Mouse (Mus musculus): ENCODE data around the gene Fam170b. TPM values are rescaled to one million over a fixed set of nuclear protein-coding genes. Genes with fewer than 3 reads are reported as not detected.

Fam170b gene
- polyA plus RNA-seq, 1 experiment from 2014 or later: not detected

DNA sequence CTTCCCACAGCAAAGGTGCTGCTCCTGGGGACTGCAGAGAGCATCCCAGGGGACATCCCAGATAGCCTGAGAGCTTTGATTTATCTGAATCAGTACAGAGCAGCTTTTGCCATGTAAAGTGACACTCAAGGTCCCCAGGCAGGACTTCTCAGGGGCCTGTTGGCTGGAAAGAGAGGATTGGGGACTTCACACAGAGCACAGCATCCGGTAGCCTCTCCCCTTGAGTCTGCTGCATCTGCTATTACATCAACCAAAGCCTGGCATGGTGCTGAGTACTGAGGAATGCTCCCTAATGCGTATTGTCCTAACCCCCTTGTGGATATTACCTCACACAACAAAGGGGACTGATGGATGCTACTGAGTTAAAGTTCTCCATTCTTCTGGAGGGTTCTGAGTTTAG lies 27.9 kb downstream of the Fam170b start:
- WGBS (ENCODE audit: insufficient replicate concordance): 36% methylated on average over 2 of the region's 2 CpGs
- H3K27me3 ChIP-seq: peaks cover 25% of the 10 kb centered on the region
- no peak for ATAC-seq (ENCODE audit: low read depth)
- no peak overlapping the region for H3K4me3 ChIP-seq (replicated peaks)
- no peak for DNase-seq
- no peak overlapping the region for H3K4me2 ChIP-seq
- peaks cover 4% of the 10 kb centered on the region; the same call in 1 of the 2 replicates for H3K4me1 ChIP-seq (replicated peaks)
- no peaks in the 10 kb centered on the region for H3K9me3 ChIP-seq (replicated peaks)
- H3K9ac ChIP-seq: no peak overlapping the region
- H3K36me3 ChIP-seq: no peaks in the 10 kb centered on the region
- H3K27ac ChIP-seq: no peak overlapping the region; the same call in 1 of the 2 replicates

DNA sequence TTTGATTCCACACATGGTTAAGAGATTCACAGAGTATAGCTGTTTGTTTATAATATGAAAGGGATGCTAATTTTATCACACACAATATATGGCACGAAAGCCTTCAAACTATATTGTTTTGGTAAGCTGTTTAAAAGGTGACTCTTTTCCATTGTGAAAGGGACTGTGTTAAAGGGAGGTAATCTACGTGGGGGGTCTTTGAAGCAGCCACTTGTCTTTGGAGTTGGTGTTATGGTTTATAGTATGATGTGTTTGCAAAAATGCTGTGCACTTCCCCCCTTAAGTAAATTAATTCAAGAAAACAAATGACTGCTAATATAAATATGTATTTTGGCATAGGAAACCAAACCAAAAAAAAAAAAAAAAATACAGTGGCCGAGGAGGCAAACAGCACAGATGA lies 31.6 kb downstream of the Fam170b start:
- Histone ChIP-seq H3K4me3 (replicated peaks) (no peak overlapping the region), H3K4me1 (replicated peaks) (no peaks in the 10 kb centered on the region), H3K9me3 (replicated peaks) (no peaks in the 10 kb centered on the region), H3K36me3 (no peaks in the 10 kb centered on the region), H3K4me2 (no peak overlapping the region), H3K27me3 (no peaks in the 10 kb centered on the region), H3K9ac (no peak overlapping the region), H3K27ac (no peak overlapping the region)
- DNase-seq (no peak), ATAC-seq (ENCODE audit: low read depth) (no peak)
- WGBS (ENCODE audit: insufficient replicate concordance): 58% methylated on average over 3 of the region's 3 CpGs

DNA sequence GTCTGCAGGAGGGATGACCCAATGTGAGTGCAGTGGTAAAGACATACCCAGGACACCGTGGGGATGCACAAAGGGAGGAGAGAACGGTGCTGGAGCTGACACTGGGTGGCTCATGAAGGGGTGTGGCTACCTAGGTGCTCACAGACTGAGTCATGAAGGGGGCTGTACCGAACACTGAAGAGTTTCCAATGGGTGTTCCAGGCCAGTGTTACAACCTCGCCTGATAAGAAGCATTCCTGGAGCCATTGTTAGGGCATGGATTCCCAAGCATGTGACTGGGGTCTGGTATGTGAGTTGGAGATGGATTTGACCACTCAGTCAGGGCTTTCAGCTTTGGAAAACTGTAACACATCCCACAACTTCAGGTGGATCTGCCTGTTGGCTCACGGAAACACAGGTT lies 38.2 kb downstream of the Fam170b start:
- no peak overlapping the region for H3K4me3 ChIP-seq (replicated peaks)
- 46% methylated on average over 5 of the region's 5 CpGs for WGBS (ENCODE audit: insufficient replicate concordance)
- no peak overlapping the region for H3K9ac ChIP-seq
- no peaks in the 10 kb centered on the region for H3K36me3 ChIP-seq
- DNase-seq: no peak
- H3K27ac ChIP-seq: no peak overlapping the region
- H3K4me1 ChIP-seq (replicated peaks): no peaks in the 10 kb centered on the region
- H3K4me2 ChIP-seq: no peak overlapping the region
- no peaks in the 10 kb centered on the region for H3K9me3 ChIP-seq (replicated peaks)
- ATAC-seq (ENCODE audit: low read depth): no peak
- H3K27me3 ChIP-seq: no peaks in the 10 kb centered on the region

DNA sequence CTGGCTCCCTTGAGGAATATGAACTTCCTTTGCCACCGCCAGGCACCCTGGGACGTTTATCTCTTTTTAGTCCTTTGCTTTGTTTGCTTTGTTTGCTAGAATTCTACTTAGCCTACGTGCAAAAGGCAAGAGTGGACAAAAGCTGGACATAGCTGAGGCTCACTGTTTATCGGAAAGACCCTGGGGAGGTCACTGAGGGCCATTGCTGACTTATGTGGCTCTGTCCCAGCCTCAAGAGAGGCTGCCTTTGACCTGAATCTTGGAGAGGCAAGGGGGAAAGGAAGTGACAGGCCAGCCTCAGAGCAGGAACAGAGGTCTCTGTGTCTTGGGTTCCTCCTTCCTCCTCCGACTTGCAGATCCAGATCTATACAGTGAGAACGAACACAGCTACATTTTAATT lies 43.8 kb downstream of the Fam170b start:
- Histone ChIP-seq H3K36me3 (no peaks in the 10 kb centered on the region), H3K4me2 (no peak overlapping the region), H3K9ac (no peak overlapping the region), H3K4me3 (replicated peaks) (no peak overlapping the region), H3K9me3 (replicated peaks) (no peaks in the 10 kb centered on the region), H3K27ac (no peak overlapping the region), H3K27me3 (no peaks in the 10 kb centered on the region), H3K4me1 (replicated peaks) (no peaks in the 10 kb centered on the region)
- WGBS (ENCODE audit: insufficient replicate concordance): 52% methylated on average over 6 of the region's 6 CpGs
- peak; percentile 36; the same call in 1 of the 2 replicates for ATAC-seq (ENCODE audit: low read depth)
- DNase-seq: no peak

DNA sequence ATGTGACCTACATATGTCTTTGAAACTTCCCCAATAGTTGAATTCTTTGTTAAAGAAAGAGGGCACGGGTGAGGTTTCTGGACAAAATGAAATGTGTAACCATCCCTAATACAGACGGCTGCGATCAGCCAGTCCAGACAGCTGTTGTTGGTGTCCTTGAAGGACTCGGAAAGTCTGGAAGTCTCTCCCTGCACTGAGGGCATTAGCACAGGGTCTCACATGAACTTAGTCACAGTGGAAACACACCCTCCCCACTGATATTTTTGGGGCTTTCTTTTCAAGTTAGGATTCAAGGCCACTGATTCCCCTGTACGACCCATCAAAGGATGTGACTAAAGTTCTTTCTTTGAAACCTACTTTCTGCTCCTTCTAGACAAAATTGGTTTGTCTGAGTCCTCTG lies 46.6 kb downstream of the Fam170b start:
- H3K27ac ChIP-seq: no peak overlapping the region
- H3K4me1 ChIP-seq (replicated peaks): no peaks in the 10 kb centered on the region
- ATAC-seq (ENCODE audit: low read depth): no peak
- no peak for DNase-seq
- no peaks in the 10 kb centered on the region for H3K27me3 ChIP-seq
- no peak overlapping the region for H3K4me2 ChIP-seq
- no peak overlapping the region for H3K9ac ChIP-seq
- no peaks in the 10 kb centered on the region for H3K36me3 ChIP-seq
- WGBS (ENCODE audit: insufficient replicate concordance): 56% methylated on average over 5 of the region's 5 CpGs
- no peak overlapping the region for H3K4me3 ChIP-seq (replicated peaks)
- no peaks in the 10 kb centered on the region for H3K9me3 ChIP-seq (replicated peaks)

DNA sequence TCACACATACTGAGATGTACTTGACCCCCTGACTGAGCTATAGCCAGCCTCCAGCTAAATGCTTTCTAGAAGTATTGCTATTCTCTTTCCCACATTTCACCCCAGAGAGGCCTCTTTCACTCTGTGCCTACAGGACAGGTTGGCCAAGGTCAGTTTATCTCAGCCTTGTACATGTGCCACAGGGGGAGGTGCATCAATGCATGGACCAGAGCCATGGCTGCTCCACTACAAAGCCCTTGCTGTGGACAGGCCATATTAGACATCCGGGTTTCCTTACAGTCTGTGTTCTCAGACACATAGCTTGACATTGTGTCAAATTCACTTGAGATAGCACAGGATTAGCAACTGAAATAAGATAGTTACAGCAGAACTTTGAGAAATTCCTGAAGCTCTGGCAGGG lies 47.9 kb downstream of the Fam170b start:
- DNase-seq (no peak), ATAC-seq (ENCODE audit: low read depth) (no peak)
- Histone ChIP-seq H3K4me3 (replicated peaks) (no peak overlapping the region), H3K4me1 (replicated peaks) (no peaks in the 10 kb centered on the region), H3K27me3 (no peaks in the 10 kb centered on the region), H3K9me3 (replicated peaks) (no peaks in the 10 kb centered on the region), H3K36me3 (no peaks in the 10 kb centered on the region), H3K27ac (no peak overlapping the region), H3K4me2 (no peak overlapping the region), H3K9ac (no peak overlapping the region)
- 52% methylated on average over 1 of the region's 1 CpGs for WGBS (ENCODE audit: insufficient replicate concordance)

Other genes starting within 250 kb of the Fam170b start
- gene Prrxl1, start 234.6 kb upstream of the Fam170b start, polyA plus RNA-seq (2015; fragmentation: Nextera tagmentation; extraction: Ambion mirVana): 0.14 TPM in 1 of 2 replicates, not detected in the other
- 0.02 TPM in 2 replicates for gene 3425401B19Rik, start 148.7 kb upstream of the Fam170b start, polyA plus RNA-seq (2015; fragmentation: Nextera tagmentation; extraction: Ambion mirVana)
- 1.2 and 1.3 TPM in 2 replicates for gene Tmem273, start 48.0 kb upstream of the Fam170b start, polyA plus RNA-seq (2015; fragmentation: Nextera tagmentation; extraction: Ambion mirVana)
- gene Vstm4, start 22.8 kb downstream of the Fam170b start, polyA plus RNA-seq (2015; fragmentation: Nextera tagmentation; extraction: Ambion mirVana): 4.1 and 4.2 TPM in 2 replicates
- gene Lrrc18, start 157.4 kb downstream of the Fam170b start, polyA plus RNA-seq (2015; fragmentation: Nextera tagmentation; extraction: Ambion mirVana): 0.03 and 0.05 TPM in 2 replicates